Mouse (Mus musculus): ENCODE data around the gene A830018L16Rik.

A830018L16Rik gene

DNA sequence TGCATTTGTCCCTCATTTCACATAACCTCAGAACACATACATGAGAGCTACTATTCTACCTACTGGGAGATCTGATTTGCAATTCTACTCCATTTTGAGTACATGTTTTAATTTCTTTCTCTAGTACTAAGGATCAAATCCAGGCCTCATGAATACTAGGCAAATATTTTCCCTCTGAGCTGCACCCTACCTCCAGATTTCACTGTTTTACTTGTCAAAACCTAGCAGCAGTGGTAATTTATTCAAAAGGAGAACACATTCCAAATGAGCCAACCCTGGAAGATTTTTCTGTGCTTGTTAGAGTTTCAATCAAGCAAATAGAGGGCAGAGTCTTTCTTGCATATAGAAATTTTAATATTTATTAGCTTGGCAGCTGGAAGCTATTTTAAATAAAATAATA lies 238.9 kb downstream of the A830018L16Rik start:
- no peak for DNase-seq (ENCODE audit: low spot score)

DNA sequence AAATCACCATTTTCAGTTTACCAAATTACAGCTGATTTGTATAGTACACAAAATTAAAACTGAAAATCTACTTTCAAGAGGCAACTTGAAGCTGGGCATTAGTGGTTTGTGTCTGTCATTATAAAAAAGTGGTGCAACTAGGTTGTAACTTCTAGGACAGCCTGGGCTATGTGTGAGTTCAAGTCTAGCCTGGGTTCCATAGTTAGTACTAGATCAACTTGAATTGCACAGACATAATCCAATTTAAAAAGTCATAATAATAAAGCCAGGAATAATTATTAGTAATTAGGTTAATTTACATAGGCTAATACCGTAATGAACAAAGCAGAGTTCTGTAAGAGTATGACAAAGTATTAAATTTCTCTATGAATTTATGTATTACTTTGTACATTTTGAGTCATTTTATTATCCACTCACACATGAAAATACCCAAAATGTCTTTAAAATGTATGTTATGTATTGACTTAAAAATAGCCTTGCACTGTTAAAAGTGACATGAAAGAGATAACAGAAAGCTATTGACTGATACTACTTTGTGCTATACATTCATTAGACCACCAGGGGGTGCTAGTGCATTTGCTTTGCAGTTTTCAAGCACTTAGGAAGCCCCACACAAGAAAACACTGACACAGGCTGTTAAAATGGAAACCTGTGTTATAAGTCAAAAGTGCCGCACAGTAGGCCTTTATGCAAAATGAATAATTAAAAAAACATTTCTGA lies 243.6 kb downstream of the A830018L16Rik start:
- DNase-seq (ENCODE audit: low spot score) = no peak

DNA sequence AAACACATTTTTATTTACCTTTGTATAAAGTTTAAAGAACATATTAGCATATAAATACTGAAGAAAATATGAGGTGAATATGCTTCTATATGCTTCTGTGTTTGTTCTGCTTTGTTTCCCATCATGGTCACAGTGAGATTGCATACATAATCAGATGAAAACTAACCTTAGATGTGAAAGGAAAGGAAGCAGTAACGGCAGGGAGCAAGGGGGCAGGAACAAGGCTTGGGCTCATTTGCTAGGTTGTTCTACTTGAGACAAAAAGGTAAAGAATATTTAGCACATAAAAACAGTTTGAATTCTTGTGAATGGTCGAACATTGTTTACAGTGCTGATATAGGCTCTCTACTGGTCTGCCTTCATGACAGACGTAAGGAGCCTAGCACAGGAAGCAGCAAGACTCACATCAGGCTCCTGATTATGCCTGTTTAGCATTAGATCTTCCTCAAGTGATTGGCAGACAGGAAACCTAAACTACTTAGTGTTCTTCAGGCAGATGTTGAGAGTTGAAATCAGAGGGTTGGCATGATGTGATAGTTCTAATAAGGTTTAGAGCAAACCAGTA lies 244.2 kb downstream of the A830018L16Rik start:
- DNase-seq (ENCODE audit: low spot score) = no peak

- DNase-seq (ENCODE audit: low spot score) = no peak
These were observed 330.9 kb downstream of the A830018L16Rik start for GRCm38 (mm10) chr1:11744749-11745314.

DNA sequence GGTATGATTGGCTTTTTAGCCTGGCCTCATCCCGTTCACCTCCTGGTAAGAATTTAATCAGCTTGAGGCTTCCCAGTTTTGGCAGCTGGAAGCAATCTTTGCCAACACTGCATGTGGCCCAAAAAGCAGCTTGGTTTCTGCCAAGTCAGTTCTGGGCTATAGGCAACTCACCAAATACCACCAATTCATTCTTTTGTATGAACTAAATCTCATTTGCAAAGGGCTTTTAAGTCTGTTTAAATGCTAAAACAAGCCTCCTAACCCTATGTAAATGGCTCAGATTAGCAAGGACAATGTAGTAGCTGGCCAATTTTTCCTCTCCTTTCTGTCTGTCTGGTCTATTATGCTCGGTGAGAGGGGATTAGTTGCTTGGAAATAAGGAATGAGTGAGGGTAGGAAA lies 334.5 kb downstream of the A830018L16Rik start:
- DNase-seq (ENCODE audit: low spot score) = no peak

- DNase-seq (ENCODE audit: low spot score) = no peak
These were observed 336.2 kb downstream of the A830018L16Rik start for GRCm38 (mm10) chr1:11750065-11750464.

GRCm38 (mm10) chr1:11750607-11751006 lies 336.7 kb downstream of the A830018L16Rik start:
- no peak for DNase-seq (ENCODE audit: low spot score)

- no peak for DNase-seq (ENCODE audit: low spot score)
These were observed 338.1 kb downstream of the A830018L16Rik start for GRCm38 (mm10) chr1:11751996-11752395.

- DNase-seq (ENCODE audit: low spot score) = no peak
These were observed 374.4 kb downstream of the A830018L16Rik start for GRCm38 (mm10) chr1:11788264-11788663.

DNA sequence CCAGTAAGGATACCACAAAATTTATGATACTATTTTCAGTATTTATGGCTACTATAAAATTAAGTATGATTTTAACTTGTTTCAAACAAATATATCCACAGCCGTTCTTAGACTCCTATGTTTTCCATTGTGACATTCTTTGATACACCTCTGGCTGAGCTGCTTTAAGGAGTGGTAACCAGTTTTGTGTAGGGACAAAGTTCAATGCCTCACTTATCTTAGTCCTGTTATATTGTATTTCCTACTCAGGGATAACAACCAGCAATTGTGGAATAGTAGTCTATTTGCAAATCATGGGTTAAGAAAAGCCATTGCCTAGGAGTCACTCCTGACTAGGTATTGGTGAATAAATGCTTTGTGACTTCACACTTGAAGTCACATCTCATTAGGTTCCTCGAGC lies 378.9 kb downstream of the A830018L16Rik start:
- DNase-seq (ENCODE audit: low spot score) = no peak

GRCm38 (mm10) chr1:11795666-11796065 lies 381.8 kb downstream of the A830018L16Rik start:
- DNase-seq (ENCODE audit: low spot score) = no peak

DNA sequence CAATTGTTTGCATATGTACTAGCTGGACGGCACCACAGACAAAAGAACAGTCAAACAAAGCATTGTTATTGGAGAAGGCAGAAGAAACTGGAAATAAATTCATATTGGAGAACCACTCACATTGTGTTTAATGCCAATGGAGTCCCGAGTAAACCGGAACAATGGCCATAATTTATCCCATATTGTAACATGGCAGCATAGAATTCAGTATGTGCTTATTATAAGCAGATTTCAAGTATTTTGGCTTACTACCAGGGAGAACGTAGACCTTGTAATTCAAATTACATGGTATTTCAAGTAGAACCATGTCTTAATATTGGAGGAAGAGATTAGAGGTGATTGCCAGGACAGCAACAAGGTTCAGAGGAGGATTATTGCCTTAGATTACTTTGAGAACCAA lies 458.9 kb downstream of the A830018L16Rik start:
- no peak for DNase-seq (ENCODE audit: low spot score)

DNA sequence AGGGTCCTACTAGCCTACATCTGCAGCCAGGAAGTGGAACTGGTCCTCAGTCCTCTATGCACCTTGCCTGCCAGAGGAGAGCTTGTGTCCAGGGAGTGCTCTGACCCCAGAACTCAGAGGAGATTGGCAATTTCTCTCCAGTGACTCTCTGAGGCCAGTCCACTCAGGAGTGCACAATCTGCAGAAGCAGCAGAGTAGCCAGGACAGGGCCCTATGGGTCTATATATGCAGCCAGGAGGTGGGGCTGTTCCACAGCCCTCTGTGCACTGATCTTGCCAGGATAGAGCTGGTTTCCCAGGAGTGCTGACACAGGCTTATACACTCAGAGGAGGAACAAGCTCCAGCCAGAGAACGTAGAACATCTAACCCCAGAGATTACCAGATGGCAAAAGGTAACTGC lies 459.7 kb downstream of the A830018L16Rik start:
- no peak for DNase-seq (ENCODE audit: low spot score)

DNA sequence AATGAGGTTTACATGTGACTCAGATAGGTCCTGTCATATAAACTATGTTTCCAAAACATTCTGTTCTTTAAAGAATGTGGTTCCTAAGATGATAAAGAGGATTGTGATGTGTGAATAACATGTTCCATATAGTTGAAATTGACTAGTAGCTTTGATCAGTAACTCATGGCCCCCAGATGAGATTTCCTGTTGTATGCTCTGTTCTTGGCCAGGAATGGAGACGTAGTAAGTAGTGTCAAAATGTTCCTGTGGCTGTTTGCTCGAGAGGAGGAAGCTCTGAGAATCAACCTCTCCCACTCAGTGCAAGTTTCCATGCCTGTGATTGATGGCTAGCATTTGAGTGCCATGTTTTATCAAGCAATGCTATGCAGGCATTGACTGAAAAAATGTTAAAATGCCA lies 467.8 kb downstream of the A830018L16Rik start:
- no peak for DNase-seq (ENCODE audit: low spot score)

DNA sequence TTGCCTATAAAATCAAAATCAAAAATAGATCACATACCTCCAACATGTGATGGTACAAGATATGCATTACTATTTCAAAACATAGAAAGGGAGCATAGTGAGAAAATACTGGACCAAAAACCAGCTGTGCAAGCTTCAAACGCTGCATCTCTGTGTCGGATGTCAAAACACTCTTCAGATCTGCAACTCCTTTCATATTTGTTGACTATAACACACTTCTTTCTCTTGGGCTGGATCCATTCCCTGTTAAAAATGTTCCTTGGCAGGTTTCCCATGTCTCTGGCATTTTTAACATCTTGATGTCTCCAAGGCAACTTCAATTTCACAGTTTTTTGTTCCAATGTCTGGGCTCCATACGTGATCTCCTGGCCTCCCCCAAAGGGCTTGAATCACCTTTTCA lies 481.8 kb downstream of the A830018L16Rik start:
- no peak for DNase-seq (ENCODE audit: low spot score)

DNA sequence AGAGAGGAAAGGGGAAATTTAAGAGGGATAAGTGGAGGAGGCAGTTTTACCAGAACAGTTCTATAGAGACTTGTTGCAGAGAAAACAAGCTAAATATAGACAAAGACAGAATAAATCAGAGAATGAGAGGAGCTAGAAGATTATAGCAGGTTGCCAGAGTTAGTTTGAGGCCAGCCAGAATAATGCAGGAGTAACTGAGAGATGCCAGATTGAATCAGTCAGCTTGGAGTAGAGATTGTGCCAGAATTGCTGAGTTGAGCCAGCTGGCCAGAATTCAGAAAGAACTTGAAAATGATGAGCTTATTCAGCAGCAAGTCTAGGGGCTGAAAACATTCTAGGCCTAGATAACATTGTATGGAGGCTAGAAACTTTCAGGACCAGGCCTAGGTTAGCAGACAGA lies 502.0 kb downstream of the A830018L16Rik start:
- no peak for DNase-seq (ENCODE audit: low spot score)

- DNase-seq (ENCODE audit: low spot score) = no peak
These were observed 523.1 kb downstream of the A830018L16Rik start for GRCm38 (mm10) chr1:11936984-11937383.

GRCm38 (mm10) chr1:11959421-11960206 lies 545.7 kb downstream of the A830018L16Rik start:
- no peak for DNase-seq (ENCODE audit: low spot score)

- DNase-seq (ENCODE audit: low spot score) = no peak
These were observed 568.8 kb downstream of the A830018L16Rik start for GRCm38 (mm10) chr1:11982590-11983136.

- DNase-seq (ENCODE audit: low spot score) = no peak
These were observed 576.1 kb downstream of the A830018L16Rik start for GRCm38 (mm10) chr1:11990011-11990410.

DNA sequence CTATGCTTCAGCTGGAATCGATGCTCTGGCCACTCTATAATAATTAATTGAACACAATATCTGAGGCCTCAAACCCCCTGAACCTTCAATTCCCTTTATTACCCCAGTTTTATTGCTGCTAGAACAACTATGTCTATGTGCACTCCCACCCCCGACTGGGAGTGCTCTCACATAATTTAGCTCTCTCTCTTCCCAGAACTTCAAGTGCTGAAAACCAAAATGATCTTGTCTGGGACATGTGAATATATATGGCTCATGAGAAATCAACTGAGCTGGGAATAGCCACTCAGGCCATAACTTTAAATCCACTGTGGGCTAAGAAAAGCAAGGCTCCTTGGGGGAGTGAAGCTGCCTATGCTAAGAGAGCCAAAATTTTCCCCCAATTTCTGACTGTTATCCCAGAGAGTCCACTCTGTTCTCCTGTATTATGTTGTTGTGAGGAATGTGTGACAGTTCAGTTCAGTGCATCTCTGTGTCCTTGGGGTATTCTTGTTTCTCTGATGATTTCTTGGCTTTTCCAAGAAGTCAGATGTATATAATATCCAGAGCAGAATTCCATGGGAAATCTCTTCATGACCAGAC lies 582.5 kb downstream of the A830018L16Rik start:
- DNase-seq (ENCODE audit: low spot score) = no peak

DNA sequence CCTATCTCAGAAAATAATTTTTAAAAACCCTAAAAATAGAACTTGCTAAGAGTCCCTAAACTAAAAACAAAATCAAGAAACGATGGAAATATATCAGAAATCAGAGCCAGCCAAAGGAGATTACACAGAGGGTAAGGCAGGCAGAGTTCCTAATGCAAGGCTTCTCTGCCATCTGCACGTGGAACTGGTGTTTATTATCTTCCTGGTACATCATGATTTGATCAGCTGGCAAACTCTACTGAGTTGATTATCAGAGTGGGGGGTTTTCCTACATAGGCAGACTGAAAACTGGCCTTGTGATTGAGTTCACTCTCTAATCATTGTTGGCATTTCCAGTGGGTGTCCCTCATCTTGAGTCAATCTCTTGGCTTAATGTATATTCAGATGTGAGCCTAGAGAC lies 583.7 kb downstream of the A830018L16Rik start:
- DNase-seq (ENCODE audit: low spot score) = no peak

Measured in spleen, adult 12 weeks (tissue).